Mouse (Mus musculus) gonadal fat pad, adult 2 months (tissue): Measurements from ENCODE around the gene Zfp663. TPM values are rescaled to one million over a fixed set of nuclear protein-coding genes. Genes with fewer than 3 reads are reported as not detected.

ENCODE experiments used
- DNase-seq: peaks from one replicate; pipeline ENCODE4 v3.0.0-alpha.2; 2012; ENCODE audit warnings: low read depth
- polyA plus RNA-seq: library from polyadenylated mRNA; depleted of rRNA; stranded (reverse); fragments of >200 nt; gene quantifications from 2 replicates; pipeline ENCODE4 v1.2.3, GENCODE M21; 2012; rRNA removed

The Zfp663 gene
- polyA plus RNA-seq, 1 experiment: not detected

DNA sequence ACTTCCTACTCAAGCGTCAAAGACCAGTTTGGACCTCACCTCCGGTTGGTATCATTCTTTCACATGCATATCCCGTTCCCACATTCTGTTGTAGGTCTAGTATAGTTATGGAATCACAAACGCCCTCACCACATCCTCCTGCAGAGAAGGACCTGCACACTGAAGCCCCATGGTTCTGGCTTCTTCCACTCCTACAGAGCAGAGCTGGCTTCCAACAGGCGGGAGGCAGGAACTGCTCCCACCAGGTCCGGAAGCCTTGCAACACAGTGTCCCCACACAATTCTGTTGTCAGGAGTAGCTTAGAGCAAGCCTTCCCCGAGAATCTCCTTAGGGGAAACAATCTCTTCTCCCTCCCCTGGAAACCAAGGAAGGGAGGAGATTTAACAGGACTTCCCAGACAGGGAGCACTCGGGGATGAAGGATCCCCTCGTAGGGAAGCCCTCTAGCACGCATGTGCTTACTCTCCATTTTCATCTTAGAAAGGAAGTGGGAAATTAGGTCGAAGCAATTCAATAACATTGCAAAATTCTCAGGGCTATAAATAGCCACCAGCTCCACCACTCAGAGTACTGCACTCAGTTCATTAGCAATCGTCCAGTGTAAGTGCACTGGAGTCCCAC is 47.9 kb downstream of the Zfp663 start:
- no peak for DNase-seq

GRCm38 (mm10) chr2:165319503-165319902 is 49.0 kb downstream of the Zfp663 start:
- no peak for DNase-seq

GRCm38 (mm10) chr2:165318941-165319340 is 49.6 kb downstream of the Zfp663 start:
- DNase-seq: no peak

GRCm38 (mm10) chr2:165317621-165318263 is 50.8 kb downstream of the Zfp663 start:
- DNase-seq: no peak

DNA sequence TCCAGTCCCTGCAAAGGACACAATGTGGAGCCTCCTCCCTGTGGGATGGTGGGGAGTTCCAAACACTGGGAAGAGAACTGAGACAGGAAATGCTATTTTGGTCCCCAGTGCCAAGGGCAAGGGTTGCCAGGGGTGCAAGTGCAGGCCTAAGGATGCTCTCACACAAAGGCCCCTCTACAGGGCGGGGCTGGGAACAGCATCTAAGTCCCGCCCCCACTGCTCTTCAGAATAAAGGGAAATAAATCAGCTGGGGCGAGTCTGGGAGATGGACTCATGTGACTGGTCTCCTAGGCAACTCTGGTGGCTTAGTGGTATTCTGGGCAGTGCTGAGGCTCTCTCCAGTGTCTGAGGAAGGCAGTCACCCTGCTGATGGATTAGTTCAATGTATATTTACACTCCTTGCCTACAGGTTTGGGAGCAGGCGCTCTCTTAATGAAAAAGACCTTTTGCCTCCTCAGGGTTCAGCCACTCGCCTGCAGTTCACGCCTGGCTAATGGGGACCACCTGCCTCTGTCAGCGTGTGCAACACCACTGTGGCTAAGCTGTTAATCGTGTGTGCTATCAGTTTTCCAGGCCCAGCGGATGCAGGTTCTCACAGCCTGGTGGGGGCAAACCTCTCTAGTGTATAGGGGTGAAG is 51.6 kb downstream of the Zfp663 start:
- no peak for DNase-seq

DNA sequence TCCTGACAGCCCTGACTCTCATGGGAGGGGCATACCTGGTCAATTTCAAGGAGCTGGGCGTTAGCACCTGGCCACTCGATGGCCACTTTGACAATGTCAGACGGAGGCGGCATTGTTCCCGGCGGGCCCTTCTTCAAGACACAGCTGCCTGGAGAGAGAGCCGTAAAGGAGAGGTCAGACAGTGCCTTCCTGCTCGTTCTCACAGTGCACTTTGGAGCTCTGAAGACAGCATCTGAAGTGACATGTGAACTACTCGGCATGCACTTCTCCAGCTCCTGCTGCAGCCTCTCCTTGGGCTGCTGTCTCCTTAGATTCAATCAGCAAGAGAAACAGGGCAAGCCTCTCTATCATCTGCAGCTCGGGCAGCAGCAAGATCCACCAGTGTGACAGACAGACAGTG is 52.3 kb downstream of the Zfp663 start:
- DNase-seq: no peak

DNA sequence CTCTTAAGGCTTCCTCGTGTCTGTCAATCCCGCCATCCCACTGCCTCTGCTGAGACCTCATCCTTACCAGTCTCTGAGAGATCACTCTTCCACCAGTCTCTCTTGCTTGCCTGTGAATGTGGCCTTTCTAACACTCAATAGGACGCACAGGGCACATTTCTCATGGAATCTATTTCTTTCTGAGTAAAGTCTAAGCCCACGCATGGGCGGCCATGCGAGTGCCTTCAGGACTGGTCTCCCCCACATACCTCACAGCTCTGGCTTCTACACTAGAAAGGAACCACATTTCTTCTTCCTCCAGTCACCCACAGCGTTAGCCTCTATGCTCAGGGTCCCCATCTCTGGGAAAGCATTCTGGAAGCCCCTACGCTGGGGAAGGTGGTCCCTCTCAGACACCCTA is 54.3 kb downstream of the Zfp663 start:
- DNase-seq: no peak

- DNase-seq: no peak
Observed at GRCm38 (mm10) chr2:165312381-165312780, 56.1 kb downstream of the Zfp663 start.

DNA sequence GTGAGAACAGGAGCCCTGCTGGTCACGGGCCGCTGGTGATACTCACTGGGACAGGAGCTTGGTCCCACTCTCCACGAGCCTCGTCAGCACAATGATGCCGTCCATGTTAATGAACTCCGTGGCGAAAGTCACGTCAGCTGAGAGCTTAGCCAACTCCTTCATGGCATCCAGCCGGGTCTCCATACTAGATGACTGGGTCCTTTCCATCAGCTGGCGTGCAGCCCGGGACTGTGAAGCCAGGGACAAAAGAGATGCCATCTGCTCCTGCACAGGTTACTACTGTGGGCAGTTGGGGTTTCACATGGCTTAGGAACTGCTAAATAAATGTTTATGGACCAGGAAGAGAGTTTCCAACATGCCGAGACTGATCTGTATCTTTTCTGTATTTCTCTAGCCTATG is 57.0 kb downstream of the Zfp663 start:
- DNase-seq: no peak

DNA sequence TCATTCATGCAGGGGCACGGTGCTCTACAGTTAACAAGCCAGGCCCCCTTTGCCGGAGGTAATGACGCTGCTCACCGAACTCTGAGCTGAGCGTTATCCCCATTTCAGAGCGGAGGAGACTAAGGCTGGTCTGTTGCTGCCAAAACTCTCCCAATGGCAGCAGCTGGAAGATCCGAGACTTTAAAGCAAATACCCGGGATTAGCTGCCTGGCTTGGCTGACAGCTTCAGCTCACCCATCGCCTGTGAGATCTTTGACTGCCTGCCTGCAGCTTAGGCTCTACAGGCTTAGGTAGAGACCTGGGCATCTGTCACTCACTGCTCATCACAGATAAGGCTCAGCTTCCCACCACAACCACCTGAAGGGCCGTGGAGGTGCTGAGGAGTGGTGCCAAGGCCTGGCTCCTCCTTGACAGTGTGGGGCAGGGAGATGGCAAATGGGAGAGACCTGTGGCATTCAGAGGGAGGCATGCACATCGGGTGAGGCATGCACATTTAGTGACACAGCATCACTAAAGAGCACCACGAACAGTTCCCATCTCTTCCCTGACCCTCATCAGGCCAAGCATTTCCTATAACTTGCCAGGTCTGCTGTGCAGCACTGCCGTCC is 57.6 kb downstream of the Zfp663 start:
- no peak for DNase-seq

- no peak for DNase-seq
Observed at GRCm38 (mm10) chr2:165307801-165308200, 60.7 kb downstream of the Zfp663 start.

DNA sequence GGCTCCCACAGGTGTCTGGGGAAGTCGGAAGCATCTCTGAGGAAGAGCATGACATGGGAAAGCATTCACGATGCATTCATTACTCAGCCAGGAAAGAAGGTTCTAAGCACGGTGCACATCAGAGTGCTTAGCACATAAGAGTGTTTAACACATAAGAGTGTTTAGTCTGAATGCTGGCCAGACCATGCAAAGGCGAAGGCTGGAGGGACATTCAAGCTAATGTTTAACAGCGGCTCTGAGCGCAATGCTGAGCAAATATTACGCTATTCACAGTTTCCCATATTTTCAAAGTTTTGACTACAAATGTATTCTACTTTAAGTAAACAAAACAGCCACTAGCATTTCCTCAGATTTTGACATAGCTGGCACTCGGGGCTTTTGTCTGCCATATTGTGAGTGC is 63.1 kb downstream of the Zfp663 start:
- DNase-seq: no peak

DNA sequence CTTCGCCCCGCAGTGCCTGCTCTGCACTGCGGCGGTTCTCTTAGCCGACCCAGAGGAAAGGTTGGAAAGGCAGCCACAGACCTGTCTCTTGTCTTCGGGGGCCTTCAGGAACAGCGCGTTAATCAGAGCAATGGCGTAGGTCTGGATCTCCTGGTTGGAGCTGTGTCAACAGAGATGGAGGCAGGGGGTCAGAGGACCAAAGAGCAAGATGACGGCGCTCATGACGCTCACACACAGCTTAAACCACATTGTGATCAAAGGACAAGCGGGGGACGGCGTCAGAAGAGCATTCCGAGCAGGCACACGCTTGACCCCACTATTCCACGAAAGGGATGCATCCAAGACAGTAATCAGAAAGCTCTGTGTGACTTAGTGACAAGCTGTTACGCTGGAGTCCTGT is 63.7 kb downstream of the Zfp663 start:
- DNase-seq: no peak

DNA sequence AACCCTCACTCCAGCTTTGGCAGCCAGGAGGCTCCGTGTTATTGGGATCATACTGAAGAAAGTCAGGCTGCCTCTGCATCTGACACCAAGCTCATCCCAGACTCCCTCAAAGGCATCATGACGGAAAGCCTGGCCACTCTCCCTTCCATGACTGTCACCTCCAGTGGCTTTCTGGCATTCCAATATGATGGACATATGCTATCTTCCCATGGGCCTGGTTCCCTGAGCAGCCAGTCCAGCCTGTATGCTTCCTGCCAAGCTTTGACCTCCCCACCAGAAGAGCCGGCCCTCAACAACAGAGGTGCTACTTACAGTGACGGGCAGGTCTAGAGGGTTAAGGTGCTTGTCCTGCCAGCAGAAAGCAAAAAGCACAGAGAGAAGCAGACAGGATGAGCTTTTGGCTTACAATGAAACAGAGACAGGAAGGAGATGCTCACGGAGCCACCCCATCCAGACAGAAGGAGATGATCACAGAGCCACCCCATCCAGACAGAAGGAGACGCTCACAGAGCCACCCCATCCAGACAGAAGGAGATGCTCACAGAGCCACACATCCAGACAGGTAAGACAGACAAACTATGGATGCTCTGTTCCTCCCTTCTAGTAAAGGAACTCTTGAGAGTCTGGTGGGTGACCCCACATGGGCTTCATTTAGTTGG is 65.0 kb downstream of the Zfp663 start:
- DNase-seq: no peak

- DNase-seq: no peak
Observed at GRCm38 (mm10) chr2:165301409-165301808, 67.1 kb downstream of the Zfp663 start.

Other genes with a start within 250 kb of the Zfp663 start
- gene Cdh22, start 133.9 kb downstream of the Zfp663 start, polyA plus RNA-seq: 0.11 TPM in 1 of 2 replicates, not detected in the other
- gene Slc35c2, start 80.9 kb downstream of the Zfp663 start, polyA plus RNA-seq: 51.1 and 62.7 TPM in 2 replicates
- 70.1 and 93.9 TPM in 2 replicates for gene Elmo2, start 42.2 kb downstream of the Zfp663 start, polyA plus RNA-seq
- 1.6 and 1.8 TPM in 2 replicates for gene Zfp334, start 19.5 kb upstream of the Zfp663 start, polyA plus RNA-seq
- gene Ocstamp, start 31.7 kb upstream of the Zfp663 start, polyA plus RNA-seq: 0.09 and 0.24 TPM in 2 replicates
- gene Slc13a3, start 104.5 kb upstream of the Zfp663 start, polyA plus RNA-seq: 1.1 and 1.3 TPM in 2 replicates
- 18.7 and 20.5 TPM in 2 replicates for gene Trp53rka, start 124.6 kb upstream of the Zfp663 start, polyA plus RNA-seq
- gene Slc2a10, start 135.1 kb upstream of the Zfp663 start, polyA plus RNA-seq: 18.6 and 23.1 TPM in 2 replicates
- gene Eya2, start 226.3 kb upstream of the Zfp663 start, polyA plus RNA-seq: 29.5 and 30.3 TPM in 2 replicates